Mouse (Mus musculus): ENCODE data around the gene Cavin1. TPM values are rescaled to one million over a fixed set of nuclear protein-coding genes. Genes with fewer than 3 reads are reported as not detected.

Cavin1 gene
- polyA plus RNA-seq, 1 experiment from 2014 or later = 191 TPM

DNA sequence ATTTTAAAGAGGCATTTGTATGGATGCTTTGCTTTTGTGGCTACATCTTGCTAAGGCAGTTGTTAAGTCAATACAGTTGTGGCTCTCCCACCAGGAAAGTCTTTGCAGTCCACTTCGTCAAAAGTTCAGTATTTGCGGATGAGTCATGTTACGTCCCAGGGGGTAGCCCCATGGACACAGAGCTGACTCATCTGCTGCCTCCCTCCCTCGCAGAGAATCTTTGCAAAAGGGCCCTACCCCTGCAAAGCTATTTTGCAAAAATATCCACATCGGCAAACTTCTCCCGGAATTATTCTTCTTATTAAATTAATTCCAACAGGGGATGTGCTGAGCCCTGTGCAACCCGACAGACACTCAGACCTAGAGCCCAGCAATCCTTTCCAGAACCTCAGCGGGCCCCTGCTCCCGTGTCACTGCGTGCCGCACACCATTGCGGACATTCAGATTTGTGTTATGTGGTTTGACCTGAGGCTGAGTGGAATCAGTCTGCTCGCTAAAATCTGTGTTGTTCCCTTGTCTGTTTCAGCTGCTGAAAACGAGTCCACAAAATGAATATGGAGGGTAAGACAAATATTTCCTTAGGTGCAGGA lies 3.8 kb upstream of the Cavin1 start:
- Histone ChIP-seq H3K27ac (ENCODE audit: low read depth, low read length) (no peak overlapping the region), H3K36me3 (ENCODE audit: control insufficient read depth, insufficient read depth) (no peaks in the 10 kb centered on the region), H3K4me2 (replicated peaks; ENCODE audit: low read depth) (no peak overlapping the region), H3K27me3 (replicated peaks; ENCODE audit: control insufficient read depth, insufficient read depth, low read length) (0 out of 2 replicates have a peak, but pooled peaks cover 8% of the 10 kb centered on the region), H3K9ac (ENCODE audit: low read depth, low read length) (no peak overlapping the region), H3K4me1 (replicated peaks; ENCODE audit: control insufficient read depth, insufficient read depth, low read length) (no peaks in the 10 kb centered on the region), H3K4me3 (ENCODE audit: low read depth, low read length) (no peak overlapping the region), H3K9me3 (ENCODE audit: control insufficient read depth) (no peaks in the 10 kb centered on the region)
- TF ChIP-seq CTCF (IDR thresholded peaks at IDR 0.05; ENCODE audit: low read depth) = no peak
- no peak for ATAC-seq
- 47% methylated on average over 14 of the region's 14 CpGs for WGBS

DNA sequence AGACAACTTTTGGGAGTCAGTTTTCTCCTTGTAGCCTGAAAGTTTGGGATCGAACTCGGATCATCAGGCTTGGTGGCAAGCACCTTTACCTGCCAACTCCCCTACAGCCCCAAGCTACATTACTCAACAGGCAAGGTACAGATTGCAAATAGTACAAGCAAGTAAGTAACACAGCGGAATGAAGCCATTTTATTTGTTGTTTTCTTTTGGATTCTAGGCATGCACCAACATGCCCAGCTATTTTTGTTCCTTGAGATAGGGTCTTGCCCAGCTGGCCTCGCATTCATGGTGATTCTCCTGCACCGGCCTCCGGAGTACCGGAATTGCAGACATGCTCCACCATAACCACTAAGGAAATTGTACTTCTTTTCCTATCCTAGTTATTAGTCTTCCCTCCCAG lies 2.6 kb upstream of the Cavin1 start:
- no peaks in the 10 kb centered on the region for H3K9me3 ChIP-seq (ENCODE audit: control insufficient read depth)
- 93% methylated on average over 7 of the region's 7 CpGs for WGBS
- no peaks in the 10 kb centered on the region for H3K36me3 ChIP-seq (ENCODE audit: control insufficient read depth, insufficient read depth)
- no peak overlapping the region for H3K27ac ChIP-seq (ENCODE audit: low read depth, low read length)
- TF ChIP-seq CTCF (IDR thresholded peaks at IDR 0.05; ENCODE audit: low read depth) = no peak
- H3K4me1 ChIP-seq (replicated peaks; ENCODE audit: control insufficient read depth, insufficient read depth, low read length) = 0 out of 2 replicates have a peak, but pooled peaks cover 2% of the 10 kb centered on the region
- H3K9ac ChIP-seq (ENCODE audit: low read depth, low read length) = no peak overlapping the region
- ATAC-seq = no peak
- 0 out of 2 replicates have a peak, but pooled peaks cover 10% of the 10 kb centered on the region for H3K27me3 ChIP-seq (replicated peaks; ENCODE audit: control insufficient read depth, insufficient read depth, low read length)
- H3K4me2 ChIP-seq (replicated peaks; ENCODE audit: low read depth) = no peak overlapping the region
- no peak overlapping the region for H3K4me3 ChIP-seq (ENCODE audit: low read depth, low read length)

DNA sequence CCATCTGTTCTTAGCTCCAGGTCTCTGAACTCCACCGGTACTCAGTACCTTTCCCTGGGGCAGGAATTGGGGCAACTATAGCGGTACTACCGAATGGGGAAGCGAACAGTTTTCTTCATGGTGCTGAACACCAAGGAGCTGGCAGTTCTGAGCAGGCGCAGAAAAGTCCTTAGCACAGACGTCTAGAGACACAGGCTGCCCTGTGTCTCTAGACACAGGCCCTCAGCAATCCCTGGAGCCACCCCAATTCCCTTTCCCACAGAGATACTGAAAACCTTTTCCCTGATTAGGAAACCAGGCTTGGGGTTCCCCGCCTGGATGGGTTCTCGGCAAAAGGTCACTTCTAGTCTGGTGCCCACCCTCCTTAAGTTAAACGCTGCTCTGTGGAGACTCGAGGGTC lies 768 bp upstream of the Cavin1 start:
- H3K27ac ChIP-seq (ENCODE audit: low read depth, low read length) = no peak overlapping the region
- H3K9me3 ChIP-seq (ENCODE audit: control insufficient read depth) = no peaks in the 10 kb centered on the region
- H3K4me2 ChIP-seq (replicated peaks; ENCODE audit: low read depth) = no peak overlapping the region
- no peak overlapping the region for H3K4me3 ChIP-seq (ENCODE audit: low read depth, low read length)
- no peak for ATAC-seq
- WGBS = 75% methylated on average over 10 of the region's 10 CpGs
- H3K4me1 ChIP-seq (replicated peaks; ENCODE audit: control insufficient read depth, insufficient read depth, low read length) = 0 out of 2 replicates have a peak, but pooled peaks cover 4% of the 10 kb centered on the region
- H3K36me3 ChIP-seq (ENCODE audit: control insufficient read depth, insufficient read depth) = no peaks in the 10 kb centered on the region; the same call in 1 of the 2 replicates
- 0 out of 2 replicates have a peak, but pooled peaks cover 10% of the 10 kb centered on the region for H3K27me3 ChIP-seq (replicated peaks; ENCODE audit: control insufficient read depth, insufficient read depth, low read length)
- TF ChIP-seq CTCF (IDR thresholded peaks at IDR 0.05; ENCODE audit: low read depth) = no peak
- no peak overlapping the region for H3K9ac ChIP-seq (ENCODE audit: low read depth, low read length)

DNA sequence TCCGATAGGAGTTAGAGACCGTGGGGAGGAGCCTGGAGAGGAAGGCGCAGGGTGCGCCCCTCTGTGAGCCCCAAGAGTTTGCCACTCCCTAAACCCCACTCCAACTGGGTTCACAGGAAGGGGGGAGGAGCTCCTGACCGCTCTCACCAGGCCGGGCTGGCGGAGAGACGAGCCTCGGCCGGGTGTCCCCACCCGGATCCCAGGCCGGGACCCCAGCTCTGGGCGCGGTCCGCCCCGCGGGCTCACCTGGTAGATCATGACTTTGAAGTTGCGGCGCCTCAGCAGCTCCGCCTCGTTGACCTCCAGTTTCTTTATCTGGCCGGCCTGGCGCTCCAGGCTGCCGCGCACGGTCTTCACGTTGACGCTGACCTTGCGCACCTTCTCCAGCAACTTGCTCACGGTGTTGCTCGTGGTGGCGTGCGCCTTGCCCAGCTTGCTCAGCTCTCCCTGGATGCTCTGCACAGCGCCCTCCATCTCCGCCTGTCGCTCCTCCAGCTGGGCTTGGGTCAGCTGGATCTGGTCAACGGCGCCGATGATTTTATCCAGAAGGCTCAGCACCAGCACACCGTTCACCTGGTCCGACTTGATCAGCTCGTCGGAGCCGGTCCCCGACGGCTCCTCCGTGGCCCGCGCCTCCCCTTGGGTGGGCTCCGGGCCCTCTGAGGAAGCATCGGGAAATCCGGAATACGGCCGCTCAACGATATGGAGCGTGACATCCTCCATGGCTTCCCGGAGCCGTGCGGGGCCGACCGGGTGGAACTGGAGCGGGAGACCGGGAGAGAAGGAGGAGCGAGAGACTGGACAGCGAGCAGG lies 737 bp downstream of the Cavin1 start:
- peak; percentile 38 for TF ChIP-seq CTCF (IDR thresholded peaks at IDR 0.05; ENCODE audit: low read depth)
- Histone ChIP-seq H3K4me1 (replicated peaks; ENCODE audit: control insufficient read depth, insufficient read depth, low read length) (0 out of 2 replicates have a peak, but pooled peaks cover 4% of the 10 kb centered on the region), H3K27ac (ENCODE audit: low read depth, low read length) (peak overlapping the region; percentile 82), H3K27me3 (replicated peaks; ENCODE audit: control insufficient read depth, insufficient read depth, low read length) (0 out of 2 replicates have a peak, but pooled peaks cover 10% of the 10 kb centered on the region), H3K9ac (ENCODE audit: low read depth, low read length) (peak overlapping the region; percentile 78), H3K9me3 (ENCODE audit: control insufficient read depth) (no peaks in the 10 kb centered on the region), H3K36me3 (ENCODE audit: control insufficient read depth, insufficient read depth) (no peaks in the 10 kb centered on the region; the same call in 1 of the 2 replicates), H3K4me3 (ENCODE audit: low read depth, low read length) (peak overlapping the region; percentile 77), H3K4me2 (replicated peaks; ENCODE audit: low read depth) (peak overlapping the region; percentile 90)
- ATAC-seq = peak; percentile 56; the same call in 1 of the 2 replicates
- under 1% methylated on average over 65 of the region's 65 CpGs for WGBS

DNA sequence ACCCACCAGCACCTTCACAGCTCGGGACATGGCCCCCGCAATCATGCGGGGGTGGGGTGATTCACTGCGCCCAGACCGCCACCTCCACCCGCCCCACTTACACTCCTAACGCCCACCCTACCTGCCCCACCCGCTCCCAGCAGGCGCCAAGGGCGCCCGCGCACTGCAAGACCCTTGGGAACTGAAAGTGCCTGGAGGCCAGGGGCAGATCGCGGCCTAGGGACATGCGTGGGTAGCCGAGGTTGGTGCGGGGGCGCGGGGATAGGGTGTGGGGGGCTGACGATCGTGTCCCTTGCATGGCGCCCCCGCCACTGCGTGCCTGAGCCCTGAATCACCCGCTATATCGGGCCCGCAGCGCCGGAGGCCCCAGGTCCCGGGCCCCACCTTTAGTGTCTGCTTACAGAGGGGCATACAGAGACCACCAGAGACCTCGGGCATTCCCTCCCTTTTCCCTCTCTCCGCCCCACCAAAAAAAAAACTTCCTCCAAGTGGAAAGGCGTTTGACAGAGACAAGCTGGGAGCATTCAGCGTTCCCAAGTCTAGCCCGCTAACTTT lies 1.4 kb downstream of the Cavin1 start:
- Histone ChIP-seq H3K27me3 (replicated peaks; ENCODE audit: control insufficient read depth, insufficient read depth, low read length) (0 out of 2 replicates have a peak, but pooled peaks cover 10% of the 10 kb centered on the region), H3K4me2 (replicated peaks; ENCODE audit: low read depth) (peak overlapping the region; percentile 90), H3K9ac (ENCODE audit: low read depth, low read length) (peak overlapping the region; percentile 78), H3K27ac (ENCODE audit: low read depth, low read length) (peak overlapping the region; percentile 71), H3K36me3 (ENCODE audit: control insufficient read depth, insufficient read depth) (no peaks in the 10 kb centered on the region; the same call in 1 of the 2 replicates), H3K4me1 (replicated peaks; ENCODE audit: control insufficient read depth, insufficient read depth, low read length) (0 out of 2 replicates have a peak, but pooled peaks cover 4% of the 10 kb centered on the region), H3K4me3 (ENCODE audit: low read depth, low read length) (peak overlapping the region; percentile 77), H3K9me3 (ENCODE audit: control insufficient read depth) (no peaks in the 10 kb centered on the region)
- 8% methylated on average over 34 of the region's 35 CpGs for WGBS
- ATAC-seq = no peak
- TF ChIP-seq CTCF (IDR thresholded peaks at IDR 0.05; ENCODE audit: low read depth) = no peak

DNA sequence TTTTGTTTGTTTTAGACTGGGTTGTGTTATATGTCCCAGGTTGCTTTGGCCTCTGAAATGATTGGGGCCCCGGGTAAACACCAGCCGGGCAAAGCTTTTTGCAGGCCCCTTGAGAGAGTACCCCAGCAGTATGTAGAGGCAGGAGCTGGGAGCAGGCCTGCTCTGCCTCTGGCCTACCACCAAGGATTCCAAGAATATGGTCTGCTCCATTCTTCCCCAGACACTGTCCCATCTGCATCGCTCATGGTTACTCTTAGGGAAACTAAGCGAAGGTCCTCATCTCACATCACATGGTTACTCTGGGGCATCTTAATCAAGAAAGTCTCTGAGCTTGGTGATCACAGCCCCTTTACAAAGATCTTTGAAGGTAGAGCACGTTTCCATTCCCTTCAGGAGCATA lies 2.2 kb downstream of the Cavin1 start:
- H3K4me1 ChIP-seq (replicated peaks; ENCODE audit: control insufficient read depth, insufficient read depth, low read length) = 0 out of 2 replicates have a peak, but pooled peaks cover 4% of the 10 kb centered on the region

More for the DNA sequence above, 2.2 kb downstream of the Cavin1 start:
- Histone ChIP-seq H3K4me3 (ENCODE audit: low read depth, low read length) (peak overlapping the region; percentile 77), H3K36me3 (ENCODE audit: control insufficient read depth, insufficient read depth) (no peaks in the 10 kb centered on the region; the same call in 1 of the 2 replicates), H3K27ac (ENCODE audit: low read depth, low read length) (peak overlapping the region; percentile 71; the same call in 1 of the 2 replicates), H3K9me3 (ENCODE audit: control insufficient read depth) (no peaks in the 10 kb centered on the region), H3K4me2 (replicated peaks; ENCODE audit: low read depth) (peak overlapping the region; percentile 90), H3K9ac (ENCODE audit: low read depth, low read length) (peak overlapping the region; percentile 78; the same call in 1 of the 2 replicates), H3K27me3 (replicated peaks; ENCODE audit: control insufficient read depth, insufficient read depth, low read length) (0 out of 2 replicates have a peak, but pooled peaks cover 10% of the 10 kb centered on the region)
- ATAC-seq = no peak
- WGBS = 50% methylated on average over 5 of the region's 5 CpGs
- no peak for TF ChIP-seq CTCF (IDR thresholded peaks at IDR 0.05; ENCODE audit: low read depth)
